Mouse (Mus musculus) neural tube, embryonic 13.5 days (tissue): ENCODE data around the gene Mob4. TPM values are rescaled to one million over a fixed set of nuclear protein-coding genes. Genes with fewer than 3 reads are reported as not detected.
A peak's percentile ranks its signal among the peaks of the same experiment; 100 is the strongest.

Experiments
- ATAC-seq: fragments of 200-750 bp; cut with Nextera tagmentation; 2 replicates; pipeline ENCODE4 v1.8.0; 2017; ENCODE audit warnings: low read depth, mild to moderate bottlenecking, moderate TSS enrichment, moderate library complexity
- H3K27ac ChIP-seq: fragments of 300-500 bp; sonication (generic); replicated peaks from 2 replicates; pipeline ENCODE4 v1.5.1; 2015; ENCODE audit warnings: moderate library complexity, mild to moderate bottlenecking, inconsistent platforms
- H3K27me3 ChIP-seq: fragments of 300-500 bp; sonication (generic); 2 replicates; pipeline ENCODE4 v1.6.1; 2015; ENCODE audit warnings: mild to moderate bottlenecking, inconsistent platforms
- H3K36me3 ChIP-seq: fragments of 300-500 bp; sonication (generic); 2 replicates; pipeline ENCODE4 v1.6.1; 2015; ENCODE audit warnings: mild to moderate bottlenecking, inconsistent platforms
- H3K4me1 ChIP-seq: fragments of 300-500 bp; sonication (generic); replicated peaks from 2 replicates; pipeline ENCODE4 v1.6.1; 2015; ENCODE audit warnings: inconsistent platforms
- H3K4me2 ChIP-seq: fragments of 300-500 bp; sonication (generic); 2 replicates; pipeline ENCODE4 v1.6.1; 2015; ENCODE audit warnings: inconsistent platforms, mild to moderate bottlenecking, moderate library complexity
- H3K4me3 ChIP-seq: fragments of 300-500 bp; sonication (generic); 2 replicates; pipeline ENCODE4 v1.5.1; 2015; ENCODE audit warnings: mild to moderate bottlenecking, inconsistent platforms
- H3K9ac ChIP-seq: fragments of 300-500 bp; sonication (generic); 2 replicates; pipeline ENCODE4 v1.6.1; 2015; ENCODE audit warnings: moderate library complexity, mild to moderate bottlenecking, inconsistent platforms
- H3K9me3 ChIP-seq: fragments of 300-500 bp; sonication (generic); 2 replicates; pipeline ENCODE4 v1.6.1; 2016; ENCODE audit warnings: inconsistent platforms
- WGBS: fragments of 180-500 bp; shearing (Covaris S2); methylation state at CpG from one replicate; pipeline ENCODE4 v1.1.7; 2015; 5-methylcytosine and 5-hydroxymethylcytosine counted together
- polyA plus RNA-seq: library from polyadenylated mRNA; unstranded; fragments of >200 nt; fragmentation: Nextera tagmentation; extraction: Ambion mirVana; gene quantifications from 2 replicates; pipeline ENCODE4 v1.2.1, GENCODE M21; 2015

The Mob4 gene
- 187 and 204 TPM in 2 replicates for polyA plus RNA-seq

DNA sequence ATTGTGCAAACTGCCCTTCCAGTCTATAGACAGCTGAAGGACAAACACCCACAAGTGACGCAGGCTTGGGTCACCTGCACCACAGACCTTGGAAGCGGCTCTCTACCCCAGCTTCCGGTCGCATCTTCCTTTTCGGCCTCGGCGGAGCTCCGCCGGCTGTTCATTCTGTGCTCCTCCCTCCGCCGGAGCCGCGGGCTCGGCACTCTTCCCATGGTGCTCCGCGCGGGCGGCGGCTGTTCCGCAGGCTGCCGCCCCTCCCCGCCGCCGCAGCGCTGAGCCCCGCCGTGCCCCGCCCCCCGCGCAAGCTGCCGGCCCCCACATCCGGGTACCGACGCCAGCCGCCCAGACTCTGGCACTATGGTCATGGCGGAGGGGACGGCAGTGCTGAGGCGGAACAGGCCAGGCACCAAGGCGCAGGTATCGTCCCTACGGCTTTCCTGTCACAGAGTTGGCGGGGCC lies at the start of gene Mob4:
TSS of gene Mob4 (plus strand) at position 289 of the 459 bp plus-strand sequence.
- ATAC-seq, result peak; percentile 98
- H3K4me3 ChIP-seq, result peak within 1 kb of the TSS; percentile 99
- no peaks in the 10 kb centered on the region for H3K9me3 ChIP-seq
- no peaks in the 10 kb centered on the region for H3K27me3 ChIP-seq
- peaks cover 32% of the 10 kb centered on the region for H3K4me1 ChIP-seq
- peak within 1 kb of the TSS; percentile 99 for H3K27ac ChIP-seq
- H3K9ac ChIP-seq, result peak within 1 kb of the TSS; percentile 99
- WGBS, result under 1% methylated on average over 42 of the region's 42 CpGs
- no peaks in the 10 kb centered on the region; the same call in 1 of the 2 replicates for H3K36me3 ChIP-seq
- H3K4me2 ChIP-seq, result peak within 1 kb of the TSS; percentile 75

DNA sequence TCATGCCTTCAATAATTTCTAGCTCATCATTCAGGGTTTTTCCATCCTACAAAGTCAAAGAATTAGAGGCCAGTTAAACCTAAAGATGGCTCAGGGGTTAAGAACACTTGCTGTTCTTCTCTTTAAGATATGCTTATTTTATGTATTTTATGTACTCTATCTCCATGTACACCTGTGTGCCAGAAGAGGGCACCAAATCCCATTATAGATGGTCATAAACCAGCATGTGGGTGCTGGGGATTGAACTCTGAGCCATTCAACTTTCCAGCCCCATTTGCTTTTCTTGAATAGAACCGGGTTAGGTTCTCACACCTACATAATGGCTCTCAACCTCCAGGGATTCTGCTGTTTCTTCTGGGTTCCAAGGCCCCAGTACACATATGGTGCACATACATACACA lies 48.9 kb upstream of the Mob4 start:
- no peak overlapping the region for H3K4me2 ChIP-seq
- H3K4me3 ChIP-seq, result no peak overlapping the region
- peaks cover 33% of the 10 kb centered on the region for H3K4me1 ChIP-seq
- WGBS, result 27% methylated on average over 1 of the region's 1 CpGs
- peaks cover 80% of the 10 kb centered on the region for H3K36me3 ChIP-seq
- no peak overlapping the region for H3K9ac ChIP-seq
- no peaks in the 10 kb centered on the region for H3K9me3 ChIP-seq
- no peak for ATAC-seq
- H3K27me3 ChIP-seq, result no peaks in the 10 kb centered on the region
- H3K27ac ChIP-seq, result no peak overlapping the region

- H3K4me3 ChIP-seq, result peak overlapping the region; percentile 76; the same call in 1 of the 2 replicates
- H3K9ac ChIP-seq, result peak overlapping the region; percentile 87; the same call in 1 of the 2 replicates
- peaks cover 51% of the 10 kb centered on the region for H3K4me1 ChIP-seq
- H3K27me3 ChIP-seq, result no peaks in the 10 kb centered on the region
- H3K4me2 ChIP-seq, result peak overlapping the region; percentile 96
- ATAC-seq, result no peak
- H3K36me3 ChIP-seq, result peaks cover 53% of the 10 kb centered on the region
- H3K27ac ChIP-seq, result no peak overlapping the region
- 46% methylated on average over 7 of the region's 7 CpGs for WGBS
- H3K9me3 ChIP-seq, result no peaks in the 10 kb centered on the region
Measured at GRCm38 (mm10) chr1:55085781-55086366, 45.2 kb upstream of the Mob4 start.

DNA sequence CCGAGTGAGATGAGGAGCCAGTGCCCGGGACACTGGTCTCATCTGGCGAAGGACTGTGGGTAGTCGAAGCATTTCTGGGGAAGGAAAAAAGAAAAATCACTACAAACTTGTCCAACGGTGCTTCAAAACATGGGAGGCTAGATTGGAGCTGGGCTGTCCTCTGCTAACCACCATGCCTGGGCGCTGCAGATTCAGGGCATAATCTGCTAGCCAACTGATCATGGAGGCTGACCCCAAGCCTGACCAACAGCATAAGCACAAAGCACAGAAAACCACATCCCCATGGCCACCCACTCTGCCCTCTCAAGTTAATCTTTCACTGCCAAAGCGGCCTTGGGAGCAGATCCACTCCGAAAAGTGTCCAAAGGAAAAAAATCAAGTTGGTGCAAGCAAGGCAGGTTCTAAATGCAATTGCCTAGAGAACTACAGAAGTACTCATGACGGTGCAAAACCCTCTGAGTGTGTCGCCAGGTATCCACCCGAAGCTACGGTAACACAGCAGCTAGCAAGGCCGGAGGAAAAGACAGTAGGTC lies 44.1 kb upstream of the Mob4 start:
- no peaks in the 10 kb centered on the region for H3K27me3 ChIP-seq
- WGBS, result 2% methylated on average over 13 of the region's 13 CpGs
- peak overlapping the region; percentile 93 for H3K27ac ChIP-seq
- peaks cover 51% of the 10 kb centered on the region for H3K4me1 ChIP-seq
- peak overlapping the region; percentile 87 for H3K9ac ChIP-seq
- H3K36me3 ChIP-seq, result peaks cover 51% of the 10 kb centered on the region
- H3K4me2 ChIP-seq, result peak overlapping the region; percentile 96
- ATAC-seq, result no peak; the same call in 1 of the 2 replicates
- H3K9me3 ChIP-seq, result no peaks in the 10 kb centered on the region
- H3K4me3 ChIP-seq, result peak overlapping the region; percentile 76

DNA sequence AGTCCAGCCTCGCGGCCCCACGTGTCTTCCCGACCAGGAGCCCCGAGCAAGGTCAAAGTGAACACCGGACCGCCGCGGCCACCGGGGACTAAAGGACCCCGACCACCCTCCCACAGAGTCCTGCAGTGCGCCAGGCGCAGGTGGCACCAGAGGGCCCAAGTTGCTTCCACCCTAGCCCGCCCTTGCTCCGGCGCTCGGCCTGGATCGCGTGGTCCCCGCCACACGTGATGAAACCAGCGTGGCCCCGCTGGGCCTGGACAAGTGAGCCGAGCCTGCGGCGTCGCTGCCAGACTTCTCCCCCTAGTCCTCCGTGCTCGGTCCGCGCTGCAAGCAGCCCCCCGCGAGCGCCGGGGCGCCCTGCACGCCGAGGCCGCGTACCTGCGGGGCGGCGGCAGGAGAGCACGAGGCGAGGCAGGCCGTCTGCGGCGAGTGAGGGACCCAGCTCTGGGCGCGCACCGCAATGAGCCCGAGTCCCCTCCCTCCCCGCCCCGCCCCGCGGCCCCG lies 43.6 kb upstream of the Mob4 start:
- peak overlapping the region; percentile 93 for H3K27ac ChIP-seq
- H3K9me3 ChIP-seq, result no peaks in the 10 kb centered on the region
- peak overlapping the region; percentile 96 for H3K4me2 ChIP-seq
- under 1% methylated on average over 34 of the region's 57 CpGs for WGBS
- no peaks in the 10 kb centered on the region for H3K27me3 ChIP-seq
- peaks cover 51% of the 10 kb centered on the region for H3K4me1 ChIP-seq
- ATAC-seq, result peak; percentile 88
- peak overlapping the region; percentile 87 for H3K9ac ChIP-seq
- peak overlapping the region; percentile 76 for H3K4me3 ChIP-seq
- H3K36me3 ChIP-seq, result peaks cover 51% of the 10 kb centered on the region

- peak; percentile 96 for ATAC-seq
- Histone ChIP-seq H3K27ac (peak within 1 kb of the TSS; percentile 93), H3K4me1 (peaks cover 51% of the 10 kb centered on the region), H3K9me3 (no peaks in the 10 kb centered on the region), H3K36me3 (peaks cover 46% of the 10 kb centered on the region), H3K9ac (peak within 1 kb of the TSS; percentile 87), H3K27me3 (no peaks in the 10 kb centered on the region), H3K4me3 (peak within 1 kb of the TSS; percentile 76), H3K4me2 (peak within 1 kb of the TSS; percentile 96)
- under 1% methylated on average over 49 of the region's 76 CpGs for WGBS
Measured at GRCm38 (mm10) chr1:55087932-55088610, 43.0 kb upstream of the Mob4 start, which contains the start of the genes Hspe1 and Hspd1. Gene Hspe1, plus strand, starts transcription at chr1:55088132. Gene Hspd1, minus strand, starts transcription at chr1:55088243.

- peaks cover 49% of the 10 kb centered on the region for H3K4me1 ChIP-seq
- H3K27me3 ChIP-seq, result no peaks in the 10 kb centered on the region
- peak overlapping the region; percentile 76 for H3K4me3 ChIP-seq
- H3K9ac ChIP-seq, result peak overlapping the region; percentile 87
- H3K9me3 ChIP-seq, result no peaks in the 10 kb centered on the region
- peak overlapping the region; percentile 96 for H3K4me2 ChIP-seq
- WGBS, result 7% methylated on average over 16 of the region's 16 CpGs
- H3K36me3 ChIP-seq, result peaks cover 45% of the 10 kb centered on the region
- peak; percentile 2; the same call in 1 of the 2 replicates for ATAC-seq
- peak overlapping the region; percentile 93 for H3K27ac ChIP-seq
Measured at GRCm38 (mm10) chr1:55088611-55089497, 42.2 kb upstream of the Mob4 start.

- 90% methylated on average over 5 of the region's 5 CpGs for WGBS
- no peak for ATAC-seq
- Histone ChIP-seq H3K27me3 (no peaks in the 10 kb centered on the region), H3K4me1 (peaks cover 43% of the 10 kb centered on the region), H3K9ac (peak overlapping the region; percentile 87), H3K36me3 (peaks cover 41% of the 10 kb centered on the region), H3K4me3 (peak overlapping the region; percentile 76), H3K9me3 (no peaks in the 10 kb centered on the region), H3K27ac (no peak overlapping the region), H3K4me2 (peak overlapping the region; percentile 96)
Measured at GRCm38 (mm10) chr1:55089498-55090064, 41.5 kb upstream of the Mob4 start.

DNA sequence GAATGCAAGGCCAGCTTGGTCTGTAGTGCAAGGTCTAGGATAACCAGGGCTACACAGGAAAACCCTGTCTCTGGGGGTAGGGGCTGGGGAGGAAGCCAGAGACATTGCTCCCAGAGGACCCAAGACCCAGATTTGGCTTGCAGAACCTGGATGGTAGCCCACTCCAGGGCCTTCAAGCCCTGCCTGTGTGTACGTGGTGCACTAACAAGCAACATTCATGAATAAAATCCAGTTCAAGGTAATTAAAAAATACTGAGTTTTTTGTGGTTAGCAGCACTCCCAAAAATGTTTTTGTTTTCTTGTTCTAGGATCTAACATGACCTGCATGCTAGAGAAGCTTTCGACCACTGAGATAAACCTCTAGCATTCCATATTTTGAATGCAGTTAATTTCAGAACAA lies 39.0 kb upstream of the Mob4 start:
- Histone ChIP-seq H3K4me2 (no peak overlapping the region), H3K9ac (no peak overlapping the region), H3K27me3 (no peaks in the 10 kb centered on the region), H3K9me3 (no peaks in the 10 kb centered on the region), H3K27ac (no peak overlapping the region), H3K4me3 (no peak overlapping the region), H3K4me1 (peaks cover 18% of the 10 kb centered on the region), H3K36me3 (peaks cover 29% of the 10 kb centered on the region)
- 91% methylated on average over 2 of the region's 2 CpGs for WGBS
- ATAC-seq, result no peak

- no peak overlapping the region for H3K27ac ChIP-seq
- no peak overlapping the region for H3K9ac ChIP-seq
- H3K36me3 ChIP-seq, result peaks cover 29% of the 10 kb centered on the region
- no peaks in the 10 kb centered on the region for H3K27me3 ChIP-seq
- ATAC-seq, result no peak
- H3K9me3 ChIP-seq, result no peaks in the 10 kb centered on the region
- H3K4me2 ChIP-seq, result no peak overlapping the region
- WGBS, result 82% methylated on average over 1 of the region's 1 CpGs
- H3K4me3 ChIP-seq, result no peak overlapping the region
- H3K4me1 ChIP-seq, result peaks cover 17% of the 10 kb centered on the region
Measured at GRCm38 (mm10) chr1:55092469-55092868, 38.6 kb upstream of the Mob4 start.

DNA sequence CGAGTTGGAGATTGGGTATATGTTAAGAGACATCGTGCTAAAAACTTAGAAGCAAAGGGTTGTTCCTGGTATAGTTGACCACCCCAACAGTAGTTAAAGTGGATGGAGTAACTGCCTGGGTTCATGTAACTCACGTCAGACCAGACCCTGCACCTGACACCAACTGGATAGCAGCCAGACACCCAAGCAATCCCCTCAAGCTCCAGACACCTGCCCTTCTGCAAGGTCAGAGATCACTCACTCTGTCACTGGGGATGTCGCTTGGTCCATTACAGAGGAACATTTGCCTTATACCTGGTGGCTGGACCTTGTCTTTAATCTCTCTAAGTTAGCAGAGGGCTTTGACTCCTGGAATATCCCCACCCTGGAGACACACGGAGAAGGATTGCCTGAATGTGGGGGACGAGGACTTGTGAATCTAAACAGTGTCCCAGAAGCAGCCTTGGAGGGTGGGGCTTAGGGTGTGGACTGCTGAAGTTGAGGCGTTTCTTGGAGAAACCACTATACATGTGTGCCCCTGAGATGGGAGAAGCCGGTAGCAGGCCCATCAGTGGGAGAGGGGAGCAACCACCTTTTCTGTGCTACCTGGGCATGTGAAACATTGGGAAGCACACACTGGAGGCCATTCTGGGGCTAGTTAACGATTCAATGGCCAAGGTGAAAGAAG lies 24.0 kb upstream of the Mob4 start:
- no peak overlapping the region for H3K9ac ChIP-seq
- 0 out of 2 replicates have a peak, but pooled peaks cover 5% of the 10 kb centered on the region for H3K9me3 ChIP-seq
- ATAC-seq, result no peak
- no peak overlapping the region for H3K27ac ChIP-seq
- WGBS, result 87% methylated on average over 9 of the region's 9 CpGs
- no peak overlapping the region for H3K4me2 ChIP-seq
- H3K27me3 ChIP-seq, result no peaks in the 10 kb centered on the region
- no peaks in the 10 kb centered on the region for H3K36me3 ChIP-seq
- no peak overlapping the region for H3K4me3 ChIP-seq
- no peaks in the 10 kb centered on the region for H3K4me1 ChIP-seq
